Comparison of ENCODE assay signal across 10 mouse cellular contexts in genomic region chr11:50624239-50624638, GRCm38 (mm10). TPM values are rescaled to one million over a fixed set of nuclear protein-coding genes. Genes with fewer than 3 reads are reported as not detected.
DNase-seq lines count a peak whose midpoint lies in the region; ATAC-seq lines count a peak whose summit lies in the region.
"Had no signal": no experiment of that assay in that cellular context is flagged by ENCODE, and none has a peak within 500 bp of the region (broad histone marks: within the 10 kb centered on the region; RNA-seq: fewer than 3 reads in every experiment).

No protein-coding gene starts in this region.

- H3K4me1 ChIP-seq in heart, embryonic 16.5 days (ENCODE audit: control insufficient read depth, insufficient read depth, low read length): peaks cover 8% of the 10 kb centered on the region
- H3K4me1 ChIP-seq in midbrain, embryonic 10.5 days: peaks cover 10% of the 10 kb centered on the region
- H3K4me1 ChIP-seq in midbrain, embryonic 13.5 days (replicated peaks): no peaks in the 10 kb centered on the region
- H3K4me1 ChIP-seq: neural tube, embryonic 12.5 days had no signal

- ATAC-seq in heart, embryonic 16.5 days (replicated peaks; ENCODE audit: extremely low read depth, insufficient read depth, low FRiP score): 0 out of 2 replicates have a peak, but pooled peaks have one; percentile 14
- no peak for ATAC-seq in midbrain, embryonic 13.5 days
- no peak for ATAC-seq in activated CD4-positive, CD25-positive, alpha-beta regulatory T cell, adult 4 months

- no peaks in the 10 kb centered on the region for H3K9me3 ChIP-seq in heart, embryonic 16.5 days (replicated peaks; ENCODE audit: control insufficient read depth, low read length)
- no peaks in the 10 kb centered on the region for H3K9me3 ChIP-seq in midbrain, embryonic 10.5 days (replicated peaks)
- H3K9me3 ChIP-seq in midbrain, embryonic 13.5 days: no peaks in the 10 kb centered on the region
- H3K9me3 ChIP-seq: neural tube, embryonic 12.5 days had no signal

- no peak overlapping the region for H3K9ac ChIP-seq in heart, embryonic 16.5 days (ENCODE audit: low read length)
- H3K9ac ChIP-seq in midbrain, embryonic 13.5 days (replicated peaks): no peak overlapping the region
- H3K9ac ChIP-seq: neural tube, embryonic 12.5 days had no signal

- H3K4me2 ChIP-seq in heart, embryonic 16.5 days (ENCODE audit: low read depth, low read length): no peak overlapping the region
- no peak overlapping the region for H3K4me2 ChIP-seq in midbrain, embryonic 13.5 days (replicated peaks)
- H3K4me2 ChIP-seq: neural tube, embryonic 12.5 days had no signal

- H3K36me3 ChIP-seq in heart, embryonic 16.5 days (ENCODE audit: control insufficient read depth, insufficient read depth): no peaks in the 10 kb centered on the region
- H3K36me3 ChIP-seq in midbrain, embryonic 10.5 days: no peaks in the 10 kb centered on the region
- H3K36me3 ChIP-seq in midbrain, embryonic 13.5 days: no peaks in the 10 kb centered on the region
- H3K36me3 ChIP-seq: neural tube, embryonic 12.5 days had no signal

- H3K27me3 ChIP-seq in heart, embryonic 16.5 days (ENCODE audit: control insufficient read depth, insufficient read depth, low read length): no peaks in the 10 kb centered on the region; the same call in 1 of the 2 replicates
- no peaks in the 10 kb centered on the region for H3K27me3 ChIP-seq in midbrain, embryonic 10.5 days (ENCODE audit: low read depth, poor library complexity, severe bottlenecking)
- H3K27me3 ChIP-seq in midbrain, embryonic 13.5 days: no peaks in the 10 kb centered on the region
- H3K27me3 ChIP-seq: neural tube, embryonic 12.5 days had no signal

- no peak overlapping the region for H3K27ac ChIP-seq in heart, embryonic 16.5 days (ENCODE audit: low read length)
- H3K27ac ChIP-seq in midbrain, embryonic 10.5 days (replicated peaks): 0 out of 2 replicates have a peak overlapping the region, but pooled peaks have one; percentile 13
- H3K27ac ChIP-seq in midbrain, embryonic 13.5 days: no peak overlapping the region
- H3K27ac ChIP-seq: neural tube, embryonic 12.5 days had no signal

- DNase-seq in heart, adult 11 months: no peak
- DNase-seq in midbrain, embryonic 10.5 days (ENCODE audit: low spot score): no peak
- DNase-seq in fibroblast of lung, adult 2 months (ENCODE audit: low read depth): peak; percentile 47
- DNase-seq in lung, postnatal 36 days: peak; percentile 50
- no peak for DNase-seq in ovary, postnatal 36 days (ENCODE audit: low spot score)
- DNase-seq: cerebellum, adult 11 months had no signal

- H3K4me3 ChIP-seq in heart, embryonic 16.5 days (ENCODE audit: low read length): no peak overlapping the region
- no peak overlapping the region for H3K4me3 ChIP-seq in midbrain, embryonic 10.5 days
- no peak overlapping the region for H3K4me3 ChIP-seq in midbrain, embryonic 13.5 days (replicated peaks)
- H3K4me3 ChIP-seq: neural tube, embryonic 12.5 days had no signal

- 26% methylated on average over 2 of the region's 2 CpGs for WGBS in heart, embryonic 16.5 days
- 45% methylated on average over 2 of the region's 2 CpGs for WGBS in midbrain, embryonic 10.5 days
- WGBS in midbrain, embryonic 13.5 days: 58% methylated on average over 2 of the region's 2 CpGs

RNA-seq across cellular contexts. Expression of gene Adamts2, which starts 22.4 kb away (rescaled TPM):
- polyA plus RNA-seq in heart, embryonic 16.5 days (2015; fragmentation: Nextera tagmentation; extraction: Ambion mirVana): 8.2 and 9.8 TPM in 2 replicates
- 0.41 and 1.0 TPM in 2 replicates for polyA plus RNA-seq in midbrain, embryonic 10.5 days (2016; fragmentation: Nextera tagmentation; extraction: Ambion mirVana)
- 1.6 and 1.9 TPM in 2 replicates for polyA plus RNA-seq in midbrain, embryonic 13.5 days (2015; fragmentation: Nextera tagmentation; extraction: Ambion mirVana)
- polyA plus RNA-seq in activated CD4-positive, CD25-positive, alpha-beta regulatory T cell, adult 4 months (2017; shearing (Covaris generic)): not detected

Comparison
In these comparisons a context has a peak if more than half of its experiments do, and no peak if none do; other contexts are left out.
1. DNase-seq: peak in fibroblast of lung, adult 2 months (single experiment) and lung, postnatal 36 days (single experiment); none in heart, adult 11 months (single experiment), midbrain, embryonic 10.5 days (single experiment) and ovary, postnatal 36 days (single experiment).